Mouse (Mus musculus) left cerebral cortex, postnatal 14 days (tissue): ENCODE measurements at regions not wholly inside any gene's neighbourhood (a gene's known extent, or its start where the extent isn't known, plus 50 kb on each side); places are given as distances from the start of the nearest gene placed in this dataset.
A peak's percentile ranks its signal among the peaks of the same experiment; 100 is the strongest.

Experiments
- DNase-seq, 2 experiments: peaks; one replicate each; pipeline ENCODE4 v3.0.0; 2021 to 2022; ENCODE audit warnings: low spot score in 2 of 2, mixed read lengths in 1 of 2
- intact Hi-C: fragments of 180-260 bp; cut with DNase I; formaldehyde crosslinking; loops from one replicate; pipeline ENCODE4 v1.15.1; 2025

- DNase-seq = no peak
- intact Hi-C loops = no loop called here
Measured at GRCm38 (mm10) chr2:105454353-105454752, 55.2 kb upstream of the Rcn1 start.

GRCm38 (mm10) chr2:105454836-105455235 is 55.7 kb upstream of the Rcn1 start:
- intact Hi-C loops = no loop called here

DNA sequence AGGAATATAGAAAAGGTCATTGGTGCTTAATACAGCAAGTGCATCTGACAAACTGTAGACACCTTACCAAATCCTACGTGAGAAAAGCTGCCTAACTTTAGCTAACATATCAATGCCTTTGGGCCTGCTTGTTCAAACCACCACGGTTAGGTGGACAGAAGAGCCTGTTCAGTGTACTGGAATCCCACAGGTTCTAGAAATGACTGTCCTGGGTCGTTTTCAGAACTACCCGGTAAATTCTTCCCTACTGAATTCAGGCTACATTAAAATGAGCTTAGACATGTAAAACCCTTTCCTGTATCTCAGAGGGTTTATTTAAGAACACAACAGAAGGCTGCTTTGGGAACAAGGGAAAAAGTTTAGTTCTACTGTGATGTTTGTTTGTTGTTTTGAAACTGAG is 59.5 kb upstream of the Rcn1 start:
- intact Hi-C loops = no loop called here
- no peak for DNase-seq

More at GRCm38 (mm10) chr2:105454836-105455235, 55.7 kb upstream of the Rcn1 start:
- DNase-seq = no peak

- no peak for DNase-seq
- intact Hi-C loops = no loop called here
Measured at GRCm38 (mm10) chr2:105459512-105459911, 60.4 kb upstream of the Rcn1 start.

- DNase-seq = no peak
- intact Hi-C loops = no loop called here
Measured at GRCm38 (mm10) chr2:105465630-105466029, 66.5 kb upstream of the Rcn1 start.

GRCm38 (mm10) chr2:105468930-105469329 is 69.8 kb upstream of the Rcn1 start:
- peak; percentile 73 to 79 for DNase-seq
- intact Hi-C loops = no loop called here

DNA sequence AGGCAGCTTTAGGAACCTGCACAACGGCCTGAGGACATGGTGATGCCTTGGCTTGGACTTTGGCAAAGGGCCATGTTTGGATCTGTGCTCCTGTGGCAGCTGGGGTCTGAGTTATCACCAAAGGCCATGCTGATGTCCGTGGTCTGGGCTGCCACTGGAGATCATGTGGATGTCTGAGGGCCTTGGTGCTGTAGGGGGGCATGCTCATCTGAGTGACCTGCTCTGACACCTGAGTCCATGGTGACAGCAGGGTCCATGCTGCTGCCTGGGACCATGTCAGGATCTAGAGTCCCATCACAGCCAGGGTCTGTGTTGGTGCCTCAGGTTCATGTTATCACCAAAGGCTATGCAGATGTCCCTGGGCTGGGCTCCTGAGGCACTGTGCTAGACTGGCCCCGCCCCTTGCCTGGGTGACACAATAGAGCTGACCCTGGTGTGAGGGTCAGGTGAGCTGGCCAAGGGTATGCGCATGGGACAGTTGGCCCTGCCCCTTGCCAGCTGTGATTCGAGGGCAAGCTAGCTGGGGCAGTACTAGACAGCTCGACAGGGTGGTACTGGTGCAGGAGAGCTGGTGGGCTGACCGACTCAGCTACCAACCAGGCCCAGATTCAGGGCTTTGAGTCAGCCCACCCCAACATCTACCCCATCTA is 77.0 kb upstream of the Rcn1 start:
- intact Hi-C loops = no loop called here
- no peak for DNase-seq

DNA sequence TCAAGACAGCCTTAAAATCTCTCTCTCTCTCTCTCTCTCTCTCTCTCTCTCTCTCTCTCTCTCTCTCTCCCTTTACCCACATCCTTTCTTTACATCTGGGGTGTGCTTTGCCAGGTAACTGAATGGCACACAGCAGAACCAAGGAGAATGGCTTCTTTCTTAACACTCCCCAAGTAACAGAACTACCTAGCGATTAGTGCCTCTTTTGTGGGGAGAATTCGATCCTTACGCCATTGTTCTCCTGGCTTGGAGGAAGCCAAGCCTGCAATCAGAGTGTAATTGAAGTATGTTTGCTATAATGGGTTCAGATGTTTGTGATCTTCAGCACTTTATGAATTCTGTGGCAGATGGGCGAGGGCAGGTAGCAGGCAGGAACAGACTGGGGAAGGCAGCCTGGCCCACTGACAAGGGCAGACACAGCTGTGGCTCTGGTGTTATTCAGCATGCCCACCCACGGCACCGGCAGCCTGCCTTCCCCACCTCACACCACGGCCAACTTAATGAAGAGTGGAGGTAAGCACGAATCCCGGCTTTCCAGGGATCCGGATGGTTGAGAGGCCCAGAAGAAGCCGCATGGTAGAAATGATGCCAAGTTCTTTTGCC is 83.0 kb upstream of the Rcn1 start:
- DNase-seq = no peak
- intact Hi-C loops = no loop called here

- intact Hi-C loops = no loop called here
- DNase-seq = no peak
Measured at GRCm38 (mm10) chr2:105484496-105484895, 85.4 kb upstream of the Rcn1 start.

DNA sequence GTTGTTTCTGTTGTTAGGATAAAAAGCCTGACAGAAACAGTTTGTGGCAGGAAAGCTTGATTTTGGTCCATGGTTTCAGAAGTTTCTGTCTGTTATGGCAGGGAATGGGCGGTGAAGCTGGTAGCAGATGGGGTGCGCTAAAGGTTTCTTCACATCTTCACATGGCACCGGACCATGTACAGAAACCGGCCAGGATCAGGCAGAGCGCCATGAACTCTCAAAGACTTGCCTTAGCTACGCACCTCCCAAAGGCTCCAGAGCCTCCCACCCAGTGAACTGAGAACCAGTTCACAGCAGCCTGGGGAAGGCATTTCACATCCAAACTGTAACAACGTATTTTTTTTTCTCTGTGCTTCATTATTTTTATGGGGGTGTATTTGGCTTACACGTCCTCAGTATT is 86.2 kb upstream of the Rcn1 start:
- intact Hi-C loops = no loop called here
- no peak for DNase-seq

DNA sequence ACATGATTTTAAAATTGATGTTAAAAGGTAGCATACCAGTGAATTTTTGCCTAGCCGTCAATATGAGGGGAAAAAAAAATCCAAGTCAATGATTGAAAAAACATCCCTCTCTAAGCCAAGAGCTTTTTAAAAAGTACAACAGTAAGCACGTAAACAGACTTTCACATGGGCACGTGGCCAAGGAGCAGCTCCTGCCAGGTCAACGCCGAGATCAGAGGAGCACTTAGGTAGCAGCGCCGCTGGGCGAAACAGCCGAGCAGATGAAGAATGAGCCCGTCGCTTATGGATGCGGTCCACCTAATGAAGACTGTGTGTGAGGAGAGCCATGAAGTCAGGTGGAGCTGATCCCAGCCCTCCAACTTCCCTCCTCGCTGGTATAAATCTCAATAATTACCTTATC is 96.7 kb upstream of the Rcn1 start:
- no peak for DNase-seq
- intact Hi-C loops = no loop called here

DNA sequence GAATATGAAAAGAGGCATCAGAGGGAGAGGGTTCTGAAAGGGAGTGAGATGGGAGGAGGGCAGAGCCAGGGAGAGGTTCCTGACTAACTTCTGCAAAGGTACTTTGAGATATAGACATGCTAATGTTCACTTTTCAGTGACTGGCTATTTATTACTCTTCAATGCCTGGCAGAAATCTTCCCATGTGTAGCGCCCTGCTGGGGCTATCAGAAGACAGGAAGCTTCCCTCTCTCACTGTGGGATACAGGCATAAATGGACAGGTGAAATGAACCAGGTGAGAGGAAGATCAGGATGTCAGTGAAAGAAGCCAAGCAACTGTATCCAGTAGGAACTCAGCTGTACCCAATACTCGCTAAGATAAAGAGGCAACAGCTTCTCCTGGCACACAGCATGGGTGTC is 105.1 kb upstream of the Rcn1 start:
- DNase-seq = no peak
- intact Hi-C loops = no loop called here

DNA sequence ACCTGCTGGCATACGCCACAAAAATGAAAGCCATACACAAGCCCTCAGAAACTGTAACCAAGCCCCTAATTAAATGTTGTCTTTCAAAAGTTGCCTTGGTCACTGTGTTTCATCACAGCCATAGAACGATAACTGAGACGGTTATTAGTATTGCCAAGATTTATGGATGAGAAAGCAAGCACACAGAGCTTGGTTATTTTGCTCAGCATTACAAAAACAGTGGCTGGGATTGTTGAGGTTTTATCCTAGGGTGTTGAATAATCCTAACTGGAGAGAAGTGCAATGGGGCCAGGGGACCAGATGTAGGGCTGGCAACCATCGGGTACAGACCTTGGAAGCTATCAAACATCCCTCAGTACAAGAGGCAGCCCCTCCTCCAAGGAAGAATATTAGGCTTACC is 106.4 kb upstream of the Rcn1 start:
- no peak for DNase-seq
- intact Hi-C loops = no loop called here

DNA sequence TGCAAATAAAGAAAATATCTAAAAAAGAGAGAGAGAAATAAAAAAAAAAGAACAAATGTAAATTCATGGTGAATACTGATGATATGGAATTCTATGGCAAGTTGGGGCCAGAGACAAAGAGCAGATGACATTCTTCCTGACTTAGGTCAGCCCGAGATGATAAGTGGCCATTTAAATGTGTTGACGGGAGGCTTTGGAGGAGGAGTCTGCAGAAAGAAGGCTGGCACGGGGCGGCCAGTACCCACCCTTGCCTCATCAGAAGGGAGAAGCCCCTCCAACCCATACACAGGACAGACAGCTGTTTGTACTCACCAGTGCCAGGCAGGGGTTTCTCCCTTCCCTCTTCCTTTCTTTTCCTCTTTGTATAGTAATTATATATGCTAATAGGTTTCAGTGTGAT is 108.0 kb upstream of the Rcn1 start:
- no peak for DNase-seq
- intact Hi-C loops = no loop called here

DNA sequence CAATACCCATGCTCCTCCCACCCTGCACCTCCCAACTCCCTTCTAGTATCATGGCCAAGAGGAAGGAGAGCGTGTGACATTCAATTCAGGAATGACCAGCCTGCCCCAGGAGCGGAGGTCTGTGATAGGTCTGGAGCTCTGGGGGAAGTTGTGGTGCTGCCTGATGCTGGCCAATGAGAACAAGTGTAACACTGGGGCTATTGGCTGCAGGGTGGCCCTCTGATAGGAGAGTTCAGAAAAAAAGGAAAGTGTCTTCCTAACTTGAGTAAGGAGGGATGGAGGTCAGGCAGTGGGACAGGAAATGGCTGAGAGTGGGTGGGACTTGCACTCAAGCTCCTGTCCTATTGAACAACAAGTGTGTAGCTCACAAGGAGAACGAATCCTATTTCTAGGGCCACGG is 111.7 kb upstream of the Rcn1 start:
- intact Hi-C loops = no loop called here

GRCm38 (mm10) chr2:105511690-105512089 is 112.6 kb upstream of the Rcn1 start:
- DNase-seq = no peak
- intact Hi-C loops = no loop called here

More for the DNA sequence above, 111.7 kb upstream of the Rcn1 start:
- no peak for DNase-seq

DNA sequence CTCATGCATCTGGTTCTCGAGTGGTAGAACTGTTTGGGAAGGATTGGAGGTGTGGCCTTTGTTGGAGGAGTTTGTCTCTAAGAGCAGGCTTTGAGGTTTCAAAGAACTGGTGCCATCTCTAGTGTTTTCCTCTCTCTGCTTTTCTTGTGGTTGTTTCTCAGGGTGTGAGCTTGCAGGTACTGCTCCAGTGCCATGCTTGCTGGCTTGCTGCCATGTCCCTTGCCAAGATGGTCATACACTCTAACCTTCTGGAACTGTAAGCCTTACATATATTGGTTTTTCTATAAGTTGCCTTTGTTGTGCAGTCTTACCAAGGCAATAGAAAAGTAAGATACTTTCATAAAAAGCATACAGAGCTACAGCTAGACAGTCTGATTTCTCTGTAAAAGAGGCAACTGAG is 115.1 kb upstream of the Rcn1 start:
- DNase-seq = no peak
- intact Hi-C loops = no loop called here

DNA sequence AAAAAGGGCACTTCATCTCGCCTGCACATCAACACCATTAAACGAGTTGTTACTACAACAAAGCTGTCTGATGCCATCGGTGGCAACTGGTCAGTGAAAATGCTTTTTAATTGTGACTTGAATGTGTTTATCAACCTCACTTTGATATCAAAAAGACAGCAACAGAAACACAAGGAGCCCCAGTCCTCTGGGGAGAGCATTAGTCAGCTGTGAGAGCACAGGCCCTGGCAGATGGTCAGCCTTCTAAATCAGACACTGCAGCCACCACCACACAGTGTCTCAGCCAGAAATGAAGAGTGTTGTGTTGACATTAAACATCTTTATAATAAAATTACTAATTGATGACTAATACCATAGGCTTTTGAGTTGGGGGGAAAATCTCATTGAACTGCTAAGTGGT is 115.8 kb upstream of the Rcn1 start:
- DNase-seq = no peak

DNA sequence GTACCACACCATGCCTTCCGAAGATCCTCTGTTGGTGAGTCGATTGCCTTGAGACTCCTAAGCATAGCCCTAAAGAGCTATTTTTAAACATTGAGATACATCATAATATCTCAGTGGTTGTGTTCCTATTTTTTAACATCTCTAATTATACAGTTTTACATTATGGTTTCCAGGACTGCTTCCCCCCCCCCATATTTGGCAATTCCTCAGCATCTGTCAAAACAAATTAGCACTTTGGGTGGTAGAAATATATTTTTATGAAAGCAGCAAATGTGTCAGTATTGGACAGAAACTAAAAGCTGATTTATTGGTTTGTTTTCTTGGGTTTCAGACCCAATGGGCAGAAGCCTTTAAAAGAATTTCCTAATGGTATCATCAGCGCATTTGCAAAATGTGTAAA is 116.2 kb upstream of the Rcn1 start:
- DNase-seq = no peak
- intact Hi-C loops = no loop called here

More for the DNA sequence above, 115.8 kb upstream of the Rcn1 start:
- intact Hi-C loops = no loop called here

- intact Hi-C loops = no loop called here
- no peak for DNase-seq
Measured at GRCm38 (mm10) chr2:105516267-105517133, 117.4 kb upstream of the Rcn1 start.

GRCm38 (mm10) chr2:105521841-105522240 is 122.7 kb upstream of the Rcn1 start:
- no peak for DNase-seq
- intact Hi-C loops = loop anchor here (2.0 to 5.0 kb wide), 2 partner anchors 560 to 673 kb away; no protein-coding TSS in a partner anchor
